Mouse (Mus musculus): ENCODE measurements at regions not wholly inside any gene's neighbourhood (a gene's known extent, or its start where the extent isn't known, plus 50 kb on each side); places are given as distances from the start of the nearest gene placed in this dataset.

- DNase-seq: peak; percentile 83
- ATAC-seq (ENCODE audit: low FRiP score, low TSS enrichment): no peak
- peak overlapping the region; percentile 42 for H3K4me2 ChIP-seq (ENCODE audit: low read length)
- H3K4me1 ChIP-seq (ENCODE audit: control insufficient read depth, insufficient read depth, low read length): no peaks in the 10 kb centered on the region
- no peak overlapping the region for H3K4me3 ChIP-seq (replicated peaks; ENCODE audit: low read depth, low read length)
- H3K9me3 ChIP-seq (ENCODE audit: control insufficient read depth, low read length): no peaks in the 10 kb centered on the region
- H3K27ac ChIP-seq (replicated peaks; ENCODE audit: low read depth, low read length): no peak overlapping the region
- H3K36me3 ChIP-seq (ENCODE audit: control insufficient read depth, insufficient read depth, low read length): no peaks in the 10 kb centered on the region
- WGBS: 18% methylated on average over 10 of the region's 10 CpGs
- H3K27me3 ChIP-seq (ENCODE audit: control insufficient read depth, insufficient read depth, low read length): no peaks in the 10 kb centered on the region; the same call in 1 of the 2 replicates
- H3K9ac ChIP-seq (replicated peaks; ENCODE audit: low read length): no peak overlapping the region
These were observed 96.0 kb upstream of the Jazf1 start for GRCm38 (mm10) chr6:53164423-53164841.

- H3K4me1 ChIP-seq (ENCODE audit: control insufficient read depth, insufficient read depth, low read length): no peaks in the 10 kb centered on the region
- no peak overlapping the region for H3K4me3 ChIP-seq (replicated peaks; ENCODE audit: low read depth, low read length)
- no peaks in the 10 kb centered on the region for H3K36me3 ChIP-seq (ENCODE audit: control insufficient read depth, insufficient read depth, low read length)
- no peak for ATAC-seq (ENCODE audit: low FRiP score, low TSS enrichment)
- no peaks in the 10 kb centered on the region; the same call in 1 of the 2 replicates for H3K27me3 ChIP-seq (ENCODE audit: control insufficient read depth, insufficient read depth, low read length)
- DNase-seq: no peak
- no peak overlapping the region for H3K27ac ChIP-seq (replicated peaks; ENCODE audit: low read depth, low read length)
- 92% methylated on average over 7 of the region's 7 CpGs for WGBS
- H3K9ac ChIP-seq (replicated peaks; ENCODE audit: low read length): no peak overlapping the region
- H3K9me3 ChIP-seq (ENCODE audit: control insufficient read depth, low read length): no peaks in the 10 kb centered on the region
- H3K4me2 ChIP-seq (ENCODE audit: low read length): no peak overlapping the region
These were observed 94.7 kb upstream of the Jazf1 start for GRCm38 (mm10) chr6:53163091-53163490.

GRCm38 (mm10) chr6:53161627-53162026 is 93.2 kb upstream of the Jazf1 start:
- Histone ChIP-seq H3K4me2 (ENCODE audit: low read length) (no peak overlapping the region), H3K4me3 (replicated peaks; ENCODE audit: low read depth, low read length) (no peak overlapping the region), H3K9ac (replicated peaks; ENCODE audit: low read length) (no peak overlapping the region), H3K36me3 (ENCODE audit: control insufficient read depth, insufficient read depth, low read length) (no peaks in the 10 kb centered on the region), H3K4me1 (ENCODE audit: control insufficient read depth, insufficient read depth, low read length) (no peaks in the 10 kb centered on the region), H3K27ac (replicated peaks; ENCODE audit: low read depth, low read length) (no peak overlapping the region), H3K27me3 (ENCODE audit: control insufficient read depth, insufficient read depth, low read length) (no peaks in the 10 kb centered on the region; the same call in 1 of the 2 replicates), H3K9me3 (ENCODE audit: control insufficient read depth, low read length) (no peaks in the 10 kb centered on the region)
- 76% methylated on average over 2 of the region's 2 CpGs for WGBS
- DNase-seq (no peak), ATAC-seq (ENCODE audit: low FRiP score, low TSS enrichment) (no peak)

- no peak for DNase-seq
These were observed 86.2 kb upstream of the Jazf1 start for GRCm38 (mm10) chr6:53154621-53155020.

GRCm38 (mm10) chr6:53147478-53147877 is 79.0 kb upstream of the Jazf1 start:
- Histone ChIP-seq H3K9ac (replicated peaks; ENCODE audit: low read length) (no peak overlapping the region), H3K4me3 (replicated peaks; ENCODE audit: low read depth, low read length) (no peak overlapping the region), H3K4me2 (ENCODE audit: low read length) (no peak overlapping the region), H3K36me3 (ENCODE audit: control insufficient read depth, insufficient read depth, low read length) (no peaks in the 10 kb centered on the region), H3K27me3 (ENCODE audit: control insufficient read depth, insufficient read depth, low read length) (no peaks in the 10 kb centered on the region; the same call in 1 of the 2 replicates), H3K4me1 (ENCODE audit: control insufficient read depth, insufficient read depth, low read length) (no peaks in the 10 kb centered on the region), H3K9me3 (ENCODE audit: control insufficient read depth, low read length) (no peaks in the 10 kb centered on the region), H3K27ac (replicated peaks; ENCODE audit: low read depth, low read length) (no peak overlapping the region)
- 58% methylated on average over 5 of the region's 5 CpGs for WGBS
- DNase-seq: no peak
- ATAC-seq (ENCODE audit: low FRiP score, low TSS enrichment): no peak

More at GRCm38 (mm10) chr6:53154621-53155020, 86.2 kb upstream of the Jazf1 start:
- 87% methylated on average over 4 of the region's 4 CpGs for WGBS
- no peak overlapping the region for H3K4me3 ChIP-seq (replicated peaks; ENCODE audit: low read depth, low read length)
- no peak overlapping the region for H3K27ac ChIP-seq (replicated peaks; ENCODE audit: low read depth, low read length)
- no peaks in the 10 kb centered on the region for H3K27me3 ChIP-seq (ENCODE audit: control insufficient read depth, insufficient read depth, low read length)
- H3K4me2 ChIP-seq (ENCODE audit: low read length): no peak overlapping the region
- no peak for ATAC-seq (ENCODE audit: low FRiP score, low TSS enrichment)
- no peaks in the 10 kb centered on the region for H3K4me1 ChIP-seq (ENCODE audit: control insufficient read depth, insufficient read depth, low read length)
- H3K9ac ChIP-seq (replicated peaks; ENCODE audit: low read length): no peak overlapping the region
- H3K9me3 ChIP-seq (ENCODE audit: control insufficient read depth, low read length): no peaks in the 10 kb centered on the region
- no peaks in the 10 kb centered on the region for H3K36me3 ChIP-seq (ENCODE audit: control insufficient read depth, insufficient read depth, low read length)

- WGBS: 23% methylated on average over 4 of the region's 4 CpGs
- no peaks in the 10 kb centered on the region for H3K4me1 ChIP-seq (ENCODE audit: control insufficient read depth, insufficient read depth, low read length)
- no peak overlapping the region for H3K4me3 ChIP-seq (replicated peaks; ENCODE audit: low read depth, low read length)
- H3K36me3 ChIP-seq (ENCODE audit: control insufficient read depth, insufficient read depth, low read length): no peaks in the 10 kb centered on the region
- no peak overlapping the region for H3K9ac ChIP-seq (replicated peaks; ENCODE audit: low read length)
- DNase-seq: peak; percentile 85
- H3K27ac ChIP-seq (replicated peaks; ENCODE audit: low read depth, low read length): no peak overlapping the region
- H3K27me3 ChIP-seq (ENCODE audit: control insufficient read depth, insufficient read depth, low read length): no peaks in the 10 kb centered on the region; the same call in 1 of the 2 replicates
- ATAC-seq (ENCODE audit: low FRiP score, low TSS enrichment): no peak
- no peak overlapping the region for H3K4me2 ChIP-seq (ENCODE audit: low read length)
- no peaks in the 10 kb centered on the region for H3K9me3 ChIP-seq (ENCODE audit: control insufficient read depth, low read length)
These were observed 75.6 kb upstream of the Jazf1 start for GRCm38 (mm10) chr6:53143846-53144584.

GRCm38 (mm10) chr6:53134410-53134809 is 66.0 kb upstream of the Jazf1 start:
- no peak overlapping the region for H3K4me2 ChIP-seq (ENCODE audit: low read length)

GRCm38 (mm10) chr6:53130717-53131330 is 62.4 kb upstream of the Jazf1 start:
- DNase-seq: no peak
- H3K36me3 ChIP-seq (ENCODE audit: control insufficient read depth, insufficient read depth, low read length): no peaks in the 10 kb centered on the region
- no peaks in the 10 kb centered on the region for H3K4me1 ChIP-seq (ENCODE audit: control insufficient read depth, insufficient read depth, low read length)
- ATAC-seq (ENCODE audit: low FRiP score, low TSS enrichment): no peak
- no peaks in the 10 kb centered on the region for H3K9me3 ChIP-seq (ENCODE audit: control insufficient read depth, low read length)
- H3K27ac ChIP-seq (replicated peaks; ENCODE audit: low read depth, low read length): no peak overlapping the region
- no peak overlapping the region for H3K9ac ChIP-seq (replicated peaks; ENCODE audit: low read length)
- H3K4me2 ChIP-seq (ENCODE audit: low read length): no peak overlapping the region
- no peaks in the 10 kb centered on the region for H3K27me3 ChIP-seq (ENCODE audit: control insufficient read depth, insufficient read depth, low read length)
- WGBS: 31% methylated on average over 2 of the region's 2 CpGs
- H3K4me3 ChIP-seq (replicated peaks; ENCODE audit: low read depth, low read length): no peak overlapping the region

More at GRCm38 (mm10) chr6:53134410-53134809, 66.0 kb upstream of the Jazf1 start:
- Histone ChIP-seq H3K27me3 (ENCODE audit: control insufficient read depth, insufficient read depth, low read length) (no peaks in the 10 kb centered on the region), H3K27ac (replicated peaks; ENCODE audit: low read depth, low read length) (no peak overlapping the region), H3K9me3 (ENCODE audit: control insufficient read depth, low read length) (no peaks in the 10 kb centered on the region), H3K4me1 (ENCODE audit: control insufficient read depth, insufficient read depth, low read length) (no peaks in the 10 kb centered on the region), H3K4me3 (replicated peaks; ENCODE audit: low read depth, low read length) (no peak overlapping the region), H3K9ac (replicated peaks; ENCODE audit: low read length) (no peak overlapping the region), H3K36me3 (ENCODE audit: control insufficient read depth, insufficient read depth, low read length) (no peaks in the 10 kb centered on the region)
- 78% methylated on average over 2 of the region's 2 CpGs for WGBS
- DNase-seq (no peak), ATAC-seq (ENCODE audit: low FRiP score, low TSS enrichment) (no peak)

GRCm38 (mm10) chr6:53126776-53127175 is 58.3 kb upstream of the Jazf1 start:
- H3K4me1 ChIP-seq (ENCODE audit: control insufficient read depth, insufficient read depth, low read length): no peaks in the 10 kb centered on the region
- H3K9me3 ChIP-seq (ENCODE audit: control insufficient read depth, low read length): no peaks in the 10 kb centered on the region
- no peak overlapping the region for H3K4me3 ChIP-seq (replicated peaks; ENCODE audit: low read depth, low read length)
- ATAC-seq (ENCODE audit: low FRiP score, low TSS enrichment): no peak
- H3K27me3 ChIP-seq (ENCODE audit: control insufficient read depth, insufficient read depth, low read length): no peaks in the 10 kb centered on the region
- H3K36me3 ChIP-seq (ENCODE audit: control insufficient read depth, insufficient read depth, low read length): no peaks in the 10 kb centered on the region
- 74% methylated on average over 5 of the region's 5 CpGs for WGBS
- no peak for DNase-seq
- no peak overlapping the region for H3K27ac ChIP-seq (replicated peaks; ENCODE audit: low read depth, low read length)
- no peak overlapping the region for H3K4me2 ChIP-seq (ENCODE audit: low read length)
- H3K9ac ChIP-seq (replicated peaks; ENCODE audit: low read length): no peak overlapping the region
